Mouse (Mus musculus): ENCODE measurements around the gene Bcdin3d. TPM values are rescaled to one million over a fixed set of nuclear protein-coding genes. Genes with fewer than 3 reads are reported as not detected.

Bcdin3d gene
- polyA plus RNA-seq, 1 experiment from 2014 or later = 18.1 TPM

GRCm38 (mm10) chr15:99503256-99503655 lies 28.7 kb upstream of the Bcdin3d start:
- Histone ChIP-seq H3K9ac (ENCODE audit: low read depth, low read length) (no peak overlapping the region), H3K4me1 (replicated peaks; ENCODE audit: control insufficient read depth, insufficient read depth, low read length) (0 out of 2 replicates have a peak, but pooled peaks cover 4% of the 10 kb centered on the region), H3K36me3 (ENCODE audit: control insufficient read depth, insufficient read depth, low read length) (no peaks in the 10 kb centered on the region), H3K4me3 (ENCODE audit: low read depth, low read length) (no peak overlapping the region), H3K9me3 (ENCODE audit: control insufficient read depth, low read length) (no peaks in the 10 kb centered on the region), H3K27me3 (ENCODE audit: control insufficient read depth, insufficient read depth, low read length) (no peaks in the 10 kb centered on the region), H3K27ac (ENCODE audit: low read depth, low read length) (no peak overlapping the region), H3K4me2 (replicated peaks; ENCODE audit: low read depth, low read length) (no peak overlapping the region)
- 82% methylated on average over 5 of the region's 5 CpGs for WGBS
- DNase-seq (ENCODE audit: low spot score) = no peak
- ATAC-seq (ENCODE audit: low FRiP score) = no peak

- H3K4me2 ChIP-seq (replicated peaks; ENCODE audit: low read depth, low read length) = no peak overlapping the region
- ATAC-seq (ENCODE audit: low FRiP score) = peak; percentile 51; the same call in 1 of the 2 replicates
- H3K27me3 ChIP-seq (ENCODE audit: control insufficient read depth, insufficient read depth, low read length) = no peaks in the 10 kb centered on the region
- no peak overlapping the region for H3K9ac ChIP-seq (ENCODE audit: low read depth, low read length)
- no peak overlapping the region for H3K4me3 ChIP-seq (ENCODE audit: low read depth, low read length)
- peak; percentile 40 for DNase-seq (ENCODE audit: low spot score)
- no peaks in the 10 kb centered on the region for H3K36me3 ChIP-seq (ENCODE audit: control insufficient read depth, insufficient read depth, low read length)
- H3K4me1 ChIP-seq (replicated peaks; ENCODE audit: control insufficient read depth, insufficient read depth, low read length) = 0 out of 2 replicates have a peak, but pooled peaks cover 4% of the 10 kb centered on the region
- peak overlapping the region; percentile 78 for H3K27ac ChIP-seq (ENCODE audit: low read depth, low read length)
- WGBS = 38% methylated on average over 12 of the region's 12 CpGs
- H3K9me3 ChIP-seq (ENCODE audit: control insufficient read depth, low read length) = no peaks in the 10 kb centered on the region
Observed at GRCm38 (mm10) chr15:99502311-99502831, 27.8 kb upstream of the Bcdin3d start.

GRCm38 (mm10) chr15:99501292-99502260 lies 27.0 kb upstream of the Bcdin3d start:
- Histone ChIP-seq H3K27me3 (ENCODE audit: control insufficient read depth, insufficient read depth, low read length) (no peaks in the 10 kb centered on the region), H3K9me3 (ENCODE audit: control insufficient read depth, low read length) (no peaks in the 10 kb centered on the region), H3K4me3 (ENCODE audit: low read depth, low read length) (no peak overlapping the region), H3K9ac (ENCODE audit: low read depth, low read length) (no peak overlapping the region), H3K4me1 (replicated peaks; ENCODE audit: control insufficient read depth, insufficient read depth, low read length) (0 out of 2 replicates have a peak, but pooled peaks cover 4% of the 10 kb centered on the region), H3K36me3 (ENCODE audit: control insufficient read depth, insufficient read depth, low read length) (no peaks in the 10 kb centered on the region), H3K27ac (ENCODE audit: low read depth, low read length) (peak overlapping the region; percentile 78), H3K4me2 (replicated peaks; ENCODE audit: low read depth, low read length) (no peak overlapping the region)
- no peak for DNase-seq (ENCODE audit: low spot score)
- WGBS = 65% methylated on average over 20 of the region's 20 CpGs
- ATAC-seq (ENCODE audit: low FRiP score) = peak; percentile 25; the same call in 1 of the 2 replicates

- no peak overlapping the region for H3K9ac ChIP-seq (ENCODE audit: low read depth, low read length)
- ATAC-seq (ENCODE audit: low FRiP score) = no peak
- H3K4me1 ChIP-seq (replicated peaks; ENCODE audit: control insufficient read depth, insufficient read depth, low read length) = 0 out of 2 replicates have a peak, but pooled peaks cover 4% of the 10 kb centered on the region
- H3K36me3 ChIP-seq (ENCODE audit: control insufficient read depth, insufficient read depth, low read length) = no peaks in the 10 kb centered on the region
- no peaks in the 10 kb centered on the region for H3K27me3 ChIP-seq (ENCODE audit: control insufficient read depth, insufficient read depth, low read length)
- no peaks in the 10 kb centered on the region for H3K9me3 ChIP-seq (ENCODE audit: control insufficient read depth, low read length)
- H3K4me3 ChIP-seq (ENCODE audit: low read depth, low read length) = no peak overlapping the region
- H3K27ac ChIP-seq (ENCODE audit: low read depth, low read length) = no peak overlapping the region
- 39% methylated on average over 5 of the region's 5 CpGs for WGBS
- H3K4me2 ChIP-seq (replicated peaks; ENCODE audit: low read depth, low read length) = no peak overlapping the region
- no peak for DNase-seq (ENCODE audit: low spot score)
Observed at GRCm38 (mm10) chr15:99500320-99500719, 25.8 kb upstream of the Bcdin3d start.

- H3K4me3 ChIP-seq (ENCODE audit: low read depth, low read length) = no peak overlapping the region
- H3K27me3 ChIP-seq (ENCODE audit: control insufficient read depth, insufficient read depth, low read length) = no peaks in the 10 kb centered on the region
- no peak overlapping the region for H3K27ac ChIP-seq (ENCODE audit: low read depth, low read length)
- H3K4me1 ChIP-seq (replicated peaks; ENCODE audit: control insufficient read depth, insufficient read depth, low read length) = 0 out of 2 replicates have a peak, but pooled peaks cover 4% of the 10 kb centered on the region
- no peak overlapping the region for H3K4me2 ChIP-seq (replicated peaks; ENCODE audit: low read depth, low read length)
- DNase-seq (ENCODE audit: low spot score) (no peak), ATAC-seq (ENCODE audit: low FRiP score) (no peak)
- 52% methylated on average over 6 of the region's 6 CpGs for WGBS
- H3K9me3 ChIP-seq (ENCODE audit: control insufficient read depth, low read length) = no peaks in the 10 kb centered on the region
- no peak overlapping the region for H3K9ac ChIP-seq (ENCODE audit: low read depth, low read length)
- H3K36me3 ChIP-seq (ENCODE audit: control insufficient read depth, insufficient read depth, low read length) = no peaks in the 10 kb centered on the region
Observed at GRCm38 (mm10) chr15:99499726-99500125, 25.2 kb upstream of the Bcdin3d start.

GRCm38 (mm10) chr15:99498781-99499180 lies 24.3 kb upstream of the Bcdin3d start:
- H3K9ac ChIP-seq (ENCODE audit: low read depth, low read length) = no peak overlapping the region

GRCm38 (mm10) chr15:99498356-99498755 lies 23.8 kb upstream of the Bcdin3d start:
- H3K36me3 ChIP-seq (ENCODE audit: control insufficient read depth, insufficient read depth, low read length) = no peaks in the 10 kb centered on the region
- no peaks in the 10 kb centered on the region for H3K9me3 ChIP-seq (ENCODE audit: control insufficient read depth, low read length)
- H3K4me1 ChIP-seq (replicated peaks; ENCODE audit: control insufficient read depth, insufficient read depth, low read length) = 0 out of 2 replicates have a peak, but pooled peaks cover 4% of the 10 kb centered on the region
- H3K27me3 ChIP-seq (ENCODE audit: control insufficient read depth, insufficient read depth, low read length) = no peaks in the 10 kb centered on the region
- 88% methylated on average over 4 of the region's 4 CpGs for WGBS
- no peak overlapping the region for H3K4me3 ChIP-seq (ENCODE audit: low read depth, low read length)
- no peak for ATAC-seq (ENCODE audit: low FRiP score)
- no peak overlapping the region for H3K4me2 ChIP-seq (replicated peaks; ENCODE audit: low read depth, low read length)
- no peak overlapping the region for H3K27ac ChIP-seq (ENCODE audit: low read depth, low read length)
- no peak for DNase-seq (ENCODE audit: low spot score)
- H3K9ac ChIP-seq (ENCODE audit: low read depth, low read length) = no peak overlapping the region

More at GRCm38 (mm10) chr15:99498781-99499180, 24.3 kb upstream of the Bcdin3d start:
- Histone ChIP-seq H3K27me3 (ENCODE audit: control insufficient read depth, insufficient read depth, low read length) (no peaks in the 10 kb centered on the region), H3K4me1 (replicated peaks; ENCODE audit: control insufficient read depth, insufficient read depth, low read length) (0 out of 2 replicates have a peak, but pooled peaks cover 4% of the 10 kb centered on the region), H3K4me3 (ENCODE audit: low read depth, low read length) (no peak overlapping the region), H3K27ac (ENCODE audit: low read depth, low read length) (no peak overlapping the region), H3K4me2 (replicated peaks; ENCODE audit: low read depth, low read length) (no peak overlapping the region), H3K9me3 (ENCODE audit: control insufficient read depth, low read length) (no peaks in the 10 kb centered on the region), H3K36me3 (ENCODE audit: control insufficient read depth, insufficient read depth, low read length) (no peaks in the 10 kb centered on the region)
- ATAC-seq (ENCODE audit: low FRiP score) (no peak), DNase-seq (ENCODE audit: low spot score) (no peak)
- 74% methylated on average over 4 of the region's 4 CpGs for WGBS

- no peak overlapping the region for H3K27ac ChIP-seq (ENCODE audit: low read depth, low read length)
- no peak overlapping the region for H3K9ac ChIP-seq (ENCODE audit: low read depth, low read length)
- DNase-seq (ENCODE audit: low spot score) = no peak
- no peak for ATAC-seq (ENCODE audit: low FRiP score)
- no peaks in the 10 kb centered on the region for H3K9me3 ChIP-seq (ENCODE audit: control insufficient read depth, low read length)
- H3K4me2 ChIP-seq (replicated peaks; ENCODE audit: low read depth, low read length) = no peak overlapping the region
- 0 out of 2 replicates have a peak, but pooled peaks cover 4% of the 10 kb centered on the region for H3K4me1 ChIP-seq (replicated peaks; ENCODE audit: control insufficient read depth, insufficient read depth, low read length)
- WGBS = 61% methylated on average over 12 of the region's 12 CpGs
- no peak overlapping the region for H3K4me3 ChIP-seq (ENCODE audit: low read depth, low read length)
- no peaks in the 10 kb centered on the region for H3K36me3 ChIP-seq (ENCODE audit: control insufficient read depth, insufficient read depth, low read length)
- H3K27me3 ChIP-seq (ENCODE audit: control insufficient read depth, insufficient read depth, low read length) = no peaks in the 10 kb centered on the region
Observed at GRCm38 (mm10) chr15:99497527-99498242, 23.2 kb upstream of the Bcdin3d start.

Data from hindbrain, embryonic 11.5 days (tissue).